Mouse (Mus musculus): Measurements from ENCODE around the gene Nln.

The Nln gene

DNA sequence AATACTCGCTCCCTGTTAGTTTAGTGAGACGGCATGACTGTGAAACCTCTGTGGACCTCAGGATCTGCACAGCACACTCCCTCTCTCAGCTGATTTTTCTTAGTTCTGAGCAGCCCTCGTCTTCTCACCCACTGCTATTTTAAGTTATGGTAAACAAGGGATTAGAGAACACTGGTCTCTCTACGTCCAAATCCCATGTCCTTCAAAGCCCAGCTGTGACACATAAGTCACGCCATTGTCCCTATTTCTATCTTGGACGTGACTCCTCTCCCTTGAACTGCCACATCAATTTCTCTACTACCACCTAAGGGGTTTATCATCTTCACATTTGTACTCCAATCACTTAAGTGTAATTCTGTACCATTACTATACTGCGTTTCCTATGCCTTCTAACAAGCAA lies 13.5 kb downstream of the Nln start:
- no peak for DNase-seq (ENCODE audit: low spot score)

DNA sequence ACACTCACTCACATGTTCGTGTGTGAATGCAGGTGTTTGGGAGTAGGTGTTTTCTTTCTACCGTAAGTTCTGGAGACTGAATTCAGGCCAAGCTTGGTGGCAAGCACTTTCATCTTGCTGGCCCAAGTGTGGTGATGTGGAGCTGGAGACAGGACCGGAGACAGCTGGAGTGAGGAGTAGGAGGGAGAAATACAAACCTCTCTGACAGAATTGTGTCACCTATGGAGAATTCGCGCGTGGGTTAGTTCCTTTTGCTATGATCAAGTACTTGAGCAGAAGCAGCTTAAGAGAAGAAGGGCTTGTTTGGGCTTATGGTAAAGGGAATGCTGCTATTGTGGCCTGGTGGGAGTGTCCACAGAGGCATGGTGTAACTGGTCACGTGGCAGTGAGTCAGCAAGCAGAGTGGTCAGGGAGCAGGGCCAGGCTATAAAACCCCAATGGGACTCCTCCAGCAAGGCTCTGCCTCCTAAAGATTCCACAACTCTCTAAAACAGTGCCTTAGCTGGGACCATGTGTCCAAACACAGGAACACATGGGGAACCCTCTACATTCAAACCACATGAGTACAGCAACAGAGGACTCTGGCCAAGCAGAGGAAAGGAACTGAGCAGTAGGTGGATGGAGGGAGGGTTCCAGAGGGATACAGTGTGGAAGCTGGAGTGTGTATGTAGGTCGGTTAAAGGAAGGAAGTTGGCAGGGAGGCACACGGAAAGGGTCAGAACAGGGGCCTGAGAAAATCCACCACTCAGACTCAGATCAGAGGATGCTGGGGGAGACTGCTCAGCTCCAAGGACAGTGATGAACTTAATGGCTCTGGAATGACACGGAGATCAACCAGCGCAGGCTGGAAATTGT lies 14.7 kb downstream of the Nln start:
- peak; percentile 67 for DNase-seq (ENCODE audit: low spot score)

DNA sequence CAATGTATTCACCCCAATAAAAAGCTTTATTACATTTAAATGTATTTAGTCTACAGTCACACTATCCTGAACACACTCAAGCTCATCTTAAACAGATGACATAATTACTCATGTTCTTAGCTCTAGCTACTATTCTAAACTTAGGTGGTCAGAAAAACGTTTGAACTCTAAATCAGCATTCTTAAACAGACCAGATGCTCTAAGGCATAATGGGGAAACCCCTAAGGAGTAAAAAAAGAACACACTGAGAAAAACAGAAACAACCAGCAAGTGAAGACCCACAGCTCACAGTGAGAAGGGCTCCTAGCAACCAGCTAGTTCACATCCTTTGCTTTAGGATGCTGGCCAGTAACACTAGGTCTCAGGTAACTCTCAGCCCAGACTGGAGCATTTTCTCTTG lies 17.7 kb downstream of the Nln start:
- DNase-seq (ENCODE audit: low spot score) = no peak

GRCm38 (mm10) chr13:104089387-104089786 lies 20.0 kb downstream of the Nln start:
- peak; percentile 57 for DNase-seq (ENCODE audit: low spot score)

DNA sequence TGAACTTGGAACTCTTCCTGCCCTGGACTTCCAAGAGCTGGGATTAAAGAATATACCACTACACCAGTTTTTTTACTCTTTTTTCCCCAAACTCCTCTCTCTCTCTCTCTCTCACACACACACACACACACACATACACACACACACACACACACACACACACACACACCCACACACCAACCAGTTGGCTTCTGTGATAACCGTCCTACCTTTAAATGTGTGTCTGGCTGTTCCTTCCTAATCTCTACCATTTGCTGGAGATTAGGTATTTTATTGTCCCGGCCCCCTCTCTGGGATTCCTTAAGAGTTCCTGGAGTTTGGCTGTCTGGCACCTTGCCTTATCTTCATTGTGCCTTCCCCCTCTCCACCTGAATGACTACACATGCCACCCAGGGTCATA lies 24.8 kb downstream of the Nln start:
- no peak for DNase-seq (ENCODE audit: low spot score)

GRCm38 (mm10) chr13:104082504-104082903 lies 26.9 kb downstream of the Nln start:
- no peak for DNase-seq (ENCODE audit: low spot score)

GRCm38 (mm10) chr13:104076993-104077392 lies 32.4 kb downstream of the Nln start:
- DNase-seq (ENCODE audit: low spot score) = no peak

- DNase-seq (ENCODE audit: low spot score) = peak; percentile 62
Observed at GRCm38 (mm10) chr13:104074731-104075130, 34.7 kb downstream of the Nln start.

DNA sequence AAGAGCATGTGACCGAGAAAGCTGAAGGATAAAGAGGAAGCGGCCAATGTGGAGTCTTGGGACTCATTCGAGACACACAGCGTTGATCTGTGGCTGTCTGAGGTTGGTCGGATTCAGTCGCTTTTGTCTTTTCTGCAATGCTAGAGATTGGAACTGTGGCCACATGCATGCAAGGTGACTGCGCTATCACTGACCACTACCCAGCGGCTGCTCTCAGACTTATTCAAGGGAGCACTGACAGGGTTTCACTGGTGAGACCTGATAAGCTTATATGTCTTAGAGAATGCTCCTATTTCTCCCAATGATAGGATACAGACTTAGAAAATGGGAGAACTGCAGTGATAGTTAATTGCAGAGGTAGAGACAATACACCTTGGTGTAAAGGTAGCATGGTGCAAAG lies 35.2 kb downstream of the Nln start:
- DNase-seq (ENCODE audit: low spot score) = no peak

GRCm38 (mm10) chr13:104072351-104072750 lies 37.1 kb downstream of the Nln start:
- no peak for DNase-seq (ENCODE audit: low spot score)

GRCm38 (mm10) chr13:104070703-104071102 lies 38.7 kb downstream of the Nln start:
- peak; percentile 83 for DNase-seq (ENCODE audit: low spot score)

DNA sequence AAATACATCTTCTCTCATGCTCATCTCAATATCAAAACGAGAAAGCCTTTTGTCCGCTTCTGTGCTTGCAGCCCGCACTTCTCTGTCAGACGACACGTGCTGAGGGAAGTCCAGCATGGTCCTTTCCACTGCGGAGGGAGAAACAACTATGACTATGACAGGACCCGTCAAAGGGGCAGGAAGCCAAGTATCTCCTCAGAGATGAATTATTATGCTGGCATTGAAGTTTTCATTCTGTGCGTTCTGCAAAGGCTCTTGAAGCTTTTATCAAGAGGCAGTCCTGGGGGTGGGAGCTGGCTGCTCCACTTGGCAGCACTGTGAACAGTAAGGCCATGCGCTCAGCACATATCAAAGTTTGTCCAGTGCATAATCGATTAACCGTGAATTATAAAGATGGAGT lies 40.2 kb downstream of the Nln start:
- DNase-seq (ENCODE audit: low spot score) = no peak

GRCm38 (mm10) chr13:104065649-104066347 lies 43.6 kb downstream of the Nln start:
- no peak for DNase-seq (ENCODE audit: low spot score)

DNA sequence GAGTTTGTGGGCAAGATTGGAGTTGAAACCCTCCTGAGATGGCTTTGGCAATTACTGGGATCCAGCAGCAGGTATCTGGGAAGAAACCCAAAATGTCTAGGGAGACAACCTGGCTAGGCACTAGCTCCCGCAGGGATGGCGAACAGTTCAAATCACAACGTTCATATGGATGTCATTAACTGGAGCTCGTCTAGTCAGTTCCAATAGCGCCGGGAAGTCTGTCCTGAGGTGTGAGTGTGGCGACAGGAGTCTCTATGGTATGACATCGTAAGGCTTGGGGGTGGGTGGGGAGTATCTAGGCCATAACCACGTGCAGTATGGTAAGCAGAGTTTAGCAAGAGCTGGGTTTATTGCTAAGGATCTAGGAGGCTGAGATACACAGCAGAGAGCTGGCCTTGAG lies 46.4 kb downstream of the Nln start:
- DNase-seq (ENCODE audit: low spot score) = no peak

DNA sequence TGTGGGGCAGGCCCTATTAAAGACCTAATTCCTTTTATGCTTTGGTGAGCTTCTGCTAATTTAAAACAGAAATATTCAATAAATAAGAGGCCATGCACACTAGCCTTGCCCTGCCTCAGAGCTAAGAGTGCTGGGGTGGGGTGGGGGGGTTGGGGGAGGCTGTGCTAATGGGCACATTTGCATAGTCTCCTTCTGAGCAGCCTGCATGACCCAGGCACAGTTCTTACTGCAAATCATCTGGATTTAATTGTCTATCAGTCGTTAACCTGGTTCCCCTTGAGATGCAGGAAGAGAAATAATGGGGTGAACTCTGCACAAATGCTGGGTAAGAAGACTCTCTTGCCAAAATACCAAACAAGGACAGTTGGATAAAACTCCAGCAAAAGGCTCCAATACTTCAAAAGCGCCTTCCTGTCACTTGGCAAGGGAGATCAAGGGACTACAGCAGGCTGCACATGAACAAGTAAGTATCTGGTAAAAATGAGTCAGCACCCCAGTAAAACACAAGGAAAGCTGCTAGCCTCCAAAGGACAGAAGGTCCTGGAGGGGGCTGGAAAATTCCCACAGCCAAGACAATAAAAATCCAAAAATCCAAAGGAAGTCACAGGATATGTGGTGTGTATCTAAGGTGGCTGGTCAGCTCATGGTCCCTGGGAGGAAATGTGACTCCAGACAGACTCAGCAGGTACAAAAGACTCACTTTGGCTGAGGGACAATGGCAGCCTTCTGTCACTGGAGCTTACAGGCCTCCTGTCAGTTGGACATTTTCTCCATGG lies 47.3 kb downstream of the Nln start:
- no peak for DNase-seq (ENCODE audit: low spot score)

- DNase-seq (ENCODE audit: low spot score) = no peak
Observed at GRCm38 (mm10) chr13:104060231-104060630, 49.2 kb downstream of the Nln start.

DNA sequence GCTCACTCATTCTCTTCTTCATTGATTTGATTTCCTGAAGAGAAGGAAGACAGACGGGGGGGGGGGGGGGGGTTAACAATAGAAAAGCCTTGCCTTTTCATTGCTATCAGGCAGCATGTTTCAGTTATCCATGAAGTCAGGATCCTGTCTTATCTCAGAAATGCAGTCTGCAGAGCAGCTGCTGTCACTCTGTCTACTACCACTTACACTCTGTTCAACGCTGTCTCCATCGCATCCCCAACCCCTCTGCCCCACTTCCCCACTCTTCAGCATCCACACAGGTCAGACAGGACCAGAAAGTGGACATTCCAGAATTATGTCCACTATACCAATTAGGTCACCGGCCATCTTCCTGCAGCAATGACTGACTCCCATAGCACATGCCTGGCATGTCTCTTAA lies 49.9 kb downstream of the Nln start:
- DNase-seq (ENCODE audit: low spot score) = no peak

GRCm38 (mm10) chr13:104058761-104059160 lies 50.7 kb downstream of the Nln start:
- no peak for DNase-seq (ENCODE audit: low spot score)

DNA sequence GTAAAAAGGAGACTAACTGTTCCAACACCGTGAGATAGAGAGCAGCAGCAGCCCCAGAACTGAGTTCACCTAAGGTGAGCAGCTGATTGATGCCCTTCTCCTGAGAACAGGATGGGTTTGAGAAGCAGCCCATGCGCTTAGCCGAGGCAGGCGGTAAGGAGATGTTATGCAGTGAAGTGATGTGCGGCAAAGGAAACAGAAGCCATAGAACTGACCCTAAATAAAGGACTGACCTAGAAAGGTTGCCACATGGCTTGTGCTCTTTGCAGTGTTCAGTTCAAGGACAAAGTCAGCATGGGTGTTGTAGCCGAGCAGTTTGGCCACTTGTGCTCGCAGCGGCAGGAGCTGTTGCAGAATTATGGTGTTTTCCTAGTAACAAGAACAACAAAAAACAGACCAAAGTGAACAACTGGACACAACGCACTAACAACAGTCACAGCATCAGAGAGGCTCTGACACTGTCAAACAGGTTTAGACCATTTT lies 57.1 kb downstream of the Nln start:
- DNase-seq (ENCODE audit: low spot score) = no peak

DNA sequence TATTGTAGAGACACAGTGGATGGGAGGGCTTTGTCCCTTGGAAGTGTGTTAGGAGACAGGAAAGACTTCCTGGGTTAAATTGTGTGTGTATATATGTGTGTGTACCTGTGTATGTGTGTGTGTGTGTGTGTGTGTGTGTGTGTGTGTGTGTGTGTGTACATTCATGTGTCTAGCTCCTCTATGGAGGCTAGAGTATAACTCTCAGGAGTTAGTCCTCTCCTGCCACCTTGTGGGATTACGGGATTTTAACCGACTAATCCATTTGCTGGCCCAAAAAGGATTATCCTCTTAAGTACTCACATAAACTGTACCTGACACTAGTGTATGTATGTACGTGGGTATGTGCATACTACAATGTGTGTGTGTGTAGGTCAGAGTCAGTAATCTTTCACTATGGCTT lies 60.6 kb downstream of the Nln start:
- peak; percentile 70 for DNase-seq (ENCODE audit: low spot score)

GRCm38 (mm10) chr13:104045108-104045507 lies 64.3 kb downstream of the Nln start:
- DNase-seq (ENCODE audit: low spot score) = no peak

GRCm38 (mm10) chr13:104044332-104044731 lies 65.1 kb downstream of the Nln start:
- no peak for DNase-seq (ENCODE audit: low spot score)

GRCm38 (mm10) chr13:104042738-104043137 lies 66.7 kb downstream of the Nln start:
- no peak for DNase-seq (ENCODE audit: low spot score)
